ENCODE assay signal across 23 mouse cellular contexts in genomic region chr8:47006785-47007184, GRCm38 (mm10). TPM values are rescaled to one million over a fixed set of nuclear protein-coding genes. Genes with fewer than 3 reads are reported as not detected.
"Had no signal": no experiment of that assay in that cellular context is flagged by ENCODE, and none has a peak within 500 bp of the region (broad histone marks: within the 10 kb centered on the region; RNA-seq: fewer than 3 reads in every experiment).

No protein-coding gene starts in this region.

- H3K4me2 ChIP-seq: intestine, embryonic 15.5 days; kidney, embryonic 15.5 days; limb, embryonic 13.5 days; liver, embryonic 12.5 days; liver, embryonic 15.5 days; midbrain, embryonic 12.5 days; midbrain, embryonic 15.5 days; neural tube, embryonic 12.5 days; neural tube, embryonic 15.5 days had no signal

- H3K9ac ChIP-seq: intestine, embryonic 15.5 days; kidney, embryonic 15.5 days; limb, embryonic 13.5 days; liver, embryonic 12.5 days; liver, embryonic 15.5 days; midbrain, embryonic 12.5 days; midbrain, embryonic 15.5 days; neural tube, embryonic 12.5 days; neural tube, embryonic 15.5 days had no signal

- H3K4me3 ChIP-seq: intestine, embryonic 15.5 days; kidney, embryonic 15.5 days; left cerebral cortex, adult 2 months; limb, embryonic 13.5 days; liver, embryonic 12.5 days; liver, embryonic 15.5 days; midbrain, embryonic 12.5 days; midbrain, embryonic 15.5 days; neural tube, embryonic 12.5 days; neural tube, embryonic 15.5 days had no signal

- H3K27ac ChIP-seq: intestine, embryonic 15.5 days; kidney, embryonic 15.5 days; left cerebral cortex, adult 2 months; limb, embryonic 13.5 days; liver, embryonic 12.5 days; liver, embryonic 15.5 days; macrophage; midbrain, embryonic 12.5 days; midbrain, embryonic 15.5 days; neural tube, embryonic 12.5 days; neural tube, embryonic 15.5 days; stomach, postnatal 0 days had no signal

- H3K36me3 ChIP-seq: intestine, embryonic 15.5 days; kidney, embryonic 15.5 days; limb, embryonic 13.5 days; liver, embryonic 12.5 days; liver, embryonic 15.5 days; midbrain, embryonic 12.5 days; midbrain, embryonic 15.5 days; neural tube, embryonic 12.5 days; neural tube, embryonic 15.5 days had no signal

- H3K27me3 ChIP-seq: intestine, embryonic 15.5 days; kidney, embryonic 15.5 days; limb, embryonic 13.5 days; liver, embryonic 12.5 days; liver, embryonic 15.5 days; midbrain, embryonic 12.5 days; midbrain, embryonic 15.5 days; neural tube, embryonic 12.5 days; neural tube, embryonic 15.5 days had no signal

- H3K9me3 ChIP-seq: intestine, embryonic 15.5 days; kidney, embryonic 15.5 days; limb, embryonic 13.5 days; liver, embryonic 12.5 days; liver, embryonic 15.5 days; midbrain, embryonic 12.5 days; midbrain, embryonic 15.5 days; neural tube, embryonic 12.5 days; neural tube, embryonic 15.5 days had no signal

- ATAC-seq: intestine, embryonic 15.5 days; liver, embryonic 12.5 days; midbrain, embryonic 15.5 days had no signal

- H3K4me1 ChIP-seq: intestine, embryonic 15.5 days; kidney, embryonic 15.5 days; liver, embryonic 12.5 days; liver, embryonic 15.5 days; midbrain, embryonic 15.5 days; neural tube, embryonic 12.5 days; neural tube, embryonic 15.5 days had no signal

- DNase-seq: kidney, adult 11 months; kidney, adult 8-10 months; kidney, postnatal 10 days; kidney, postnatal 36 days; layer of hippocampus, postnatal 36 days; liver; lung, adult 18-20 months; lung, postnatal 14 days; retina, postnatal 1 day; right cerebral cortex, postnatal 25 days; spleen, adult 18-20 months had no signal

RNA-seq across cellular contexts. Expression of gene Enpp6, which starts 20.1 kb away (rescaled TPM):
- polyA plus RNA-seq: midbrain, embryonic 15.5 days had no signal
